Mouse (Mus musculus): ENCODE measurements around the gene Ccdc83.
A peak's percentile ranks its signal among the peaks of the same experiment; 100 is the strongest.
"Not testable (repeated sequence)": the region's sequence is repeated elsewhere in the genome, so short reads cannot be mapped to it uniquely, and the experiment has no call there.

Gene Ccdc83

GRCm38 (mm10) chr7:90259899-90260298 is 5.7 kb downstream of the Ccdc83 start:
- ATAC-seq (ENCODE audit: low TSS enrichment), result no peak

GRCm38 (mm10) chr7:90258701-90259100 is 6.9 kb downstream of the Ccdc83 start:
- no peak for ATAC-seq (ENCODE audit: low TSS enrichment)

GRCm38 (mm10) chr7:90252946-90253345 is 12.6 kb downstream of the Ccdc83 start:
- no peak for ATAC-seq (ENCODE audit: low TSS enrichment)

- ATAC-seq (ENCODE audit: low TSS enrichment), result no peak
Measured at GRCm38 (mm10) chr7:90243643-90244042, 21.9 kb downstream of the Ccdc83 start.

GRCm38 (mm10) chr7:90243151-90243550 is 22.4 kb downstream of the Ccdc83 start:
- ATAC-seq (ENCODE audit: low TSS enrichment), result no peak

- no peak for ATAC-seq (ENCODE audit: low TSS enrichment)
Measured at GRCm38 (mm10) chr7:90236289-90236905, 29.2 kb downstream of the Ccdc83 start.

GRCm38 (mm10) chr7:90233921-90234320 is 31.7 kb downstream of the Ccdc83 start:
- no peak for ATAC-seq (ENCODE audit: low TSS enrichment)

- ATAC-seq (ENCODE audit: low TSS enrichment), result peak; percentile 50; the same call in 1 of the 2 replicates
Measured at GRCm38 (mm10) chr7:90231431-90231830, 34.1 kb downstream of the Ccdc83 start.

- not testable (repeated sequence) for ATAC-seq (ENCODE audit: low TSS enrichment)
Measured at GRCm38 (mm10) chr7:90228884-90229283, 36.7 kb downstream of the Ccdc83 start.

- no peak for ATAC-seq (ENCODE audit: low TSS enrichment)
Measured at GRCm38 (mm10) chr7:90228075-90228474, 37.5 kb downstream of the Ccdc83 start.

- ATAC-seq (ENCODE audit: low TSS enrichment), result no peak
Measured at GRCm38 (mm10) chr7:90221487-90221886, 44.1 kb downstream of the Ccdc83 start.

GRCm38 (mm10) chr7:90218122-90218521 is 47.5 kb downstream of the Ccdc83 start:
- no peak for ATAC-seq (ENCODE audit: low TSS enrichment)

GRCm38 (mm10) chr7:90216511-90216910 is 49.1 kb downstream of the Ccdc83 start:
- peak; percentile 71 for ATAC-seq (ENCODE audit: low TSS enrichment)

GRCm38 (mm10) chr7:90210947-90211346 is 54.6 kb downstream of the Ccdc83 start:
- ATAC-seq (ENCODE audit: low TSS enrichment), result no peak

GRCm38 (mm10) chr7:90210116-90210515 is 55.5 kb downstream of the Ccdc83 start:
- no peak for ATAC-seq (ENCODE audit: low TSS enrichment)

- ATAC-seq (ENCODE audit: low TSS enrichment), result no peak
Measured at GRCm38 (mm10) chr7:90203914-90204313, 61.7 kb downstream of the Ccdc83 start.

- peak; percentile 63; the same call in 1 of the 2 replicates for ATAC-seq (ENCODE audit: low TSS enrichment)
Measured at GRCm38 (mm10) chr7:90201877-90202465, 63.6 kb downstream of the Ccdc83 start.

GRCm38 (mm10) chr7:90200251-90200650 is 65.3 kb downstream of the Ccdc83 start:
- ATAC-seq (ENCODE audit: low TSS enrichment), result no peak

GRCm38 (mm10) chr7:90180635-90181034 is 84.9 kb downstream of the Ccdc83 start:
- ATAC-seq (ENCODE audit: low TSS enrichment), result no peak

GRCm38 (mm10) chr7:90175576-90175975 is 90.0 kb downstream of the Ccdc83 start:
- no peak for ATAC-seq (ENCODE audit: low TSS enrichment)

Data from frontal cortex, adult (tissue).